Mouse (Mus musculus) skeletal muscle tissue, adult 2 months (tissue): Measurements from ENCODE around the gene Mycbpap.

Experiments
- DNase-seq: peaks from one replicate; pipeline ENCODE4 v3.0.0-alpha.2; 2012; ENCODE audit warnings: low read depth, low spot score

Mycbpap gene

GRCm38 (mm10) chr11:94533171-94533570 is 11.6 kb upstream of the Mycbpap start:
- DNase-seq, result no peak

- DNase-seq, result no peak
Observed at GRCm38 (mm10) chr11:94528879-94529278, 7.3 kb upstream of the Mycbpap start.

DNA sequence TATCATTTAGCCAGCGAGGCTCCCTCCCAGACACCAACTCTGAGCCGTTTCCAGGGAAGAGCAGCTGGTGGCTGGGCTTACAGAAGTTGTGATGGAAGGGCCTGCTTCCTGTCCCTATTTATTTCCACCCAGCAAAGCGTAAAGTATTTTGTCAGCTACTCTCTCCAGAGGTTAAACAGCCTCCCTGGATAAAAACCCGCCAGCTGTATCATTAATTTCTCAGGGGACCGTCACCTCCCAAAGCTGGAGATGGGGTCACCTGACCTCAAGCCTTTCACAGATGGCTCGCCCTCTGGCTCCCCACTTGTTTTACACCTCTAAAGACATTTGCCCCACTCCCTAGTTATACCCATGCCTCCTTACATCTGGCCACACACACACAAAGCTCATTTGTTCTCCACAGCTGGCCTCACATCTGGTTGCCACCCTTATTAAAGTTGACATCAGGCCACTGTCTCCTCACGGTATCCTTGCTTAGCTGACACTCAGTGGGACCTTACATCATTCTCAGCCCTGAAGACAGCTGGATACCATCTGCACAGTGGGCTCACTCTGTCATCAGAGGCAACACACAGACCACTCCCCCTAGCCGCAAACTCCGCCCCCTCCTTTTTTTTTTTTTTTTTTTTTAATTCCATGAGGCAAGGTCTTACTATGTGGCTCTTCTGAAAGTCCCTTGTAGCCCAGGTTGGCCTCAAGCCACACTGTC is 4.8 kb upstream of the Mycbpap start:
- DNase-seq, result no peak

- no peak for DNase-seq
Observed at GRCm38 (mm10) chr11:94513452-94513851, 8.1 kb downstream of the Mycbpap start.

GRCm38 (mm10) chr11:94508976-94509375 is 12.6 kb downstream of the Mycbpap start:
- DNase-seq, result no peak

GRCm38 (mm10) chr11:94501482-94501881 is 20.1 kb downstream of the Mycbpap start:
- DNase-seq, result no peak

DNA sequence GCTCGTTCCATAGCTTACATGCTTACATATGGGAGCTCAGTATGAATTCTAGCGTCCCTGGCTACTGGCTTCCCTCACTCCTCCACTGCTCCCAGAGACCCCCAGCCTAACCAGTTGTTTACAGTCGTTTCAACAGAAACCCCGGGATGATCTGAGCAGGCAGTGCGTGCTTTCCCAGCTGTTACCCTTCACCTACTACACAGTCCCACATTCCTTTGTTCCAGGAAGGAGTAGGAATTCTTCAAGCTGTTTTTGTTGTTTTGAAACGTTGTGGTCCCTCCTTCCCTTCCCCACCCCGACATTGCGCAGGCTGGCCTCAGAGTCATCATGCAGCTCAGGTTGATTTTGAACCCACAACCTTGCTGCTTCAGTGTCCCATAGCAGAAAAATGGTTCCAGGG is 21.2 kb downstream of the Mycbpap start:
- DNase-seq, result no peak

DNA sequence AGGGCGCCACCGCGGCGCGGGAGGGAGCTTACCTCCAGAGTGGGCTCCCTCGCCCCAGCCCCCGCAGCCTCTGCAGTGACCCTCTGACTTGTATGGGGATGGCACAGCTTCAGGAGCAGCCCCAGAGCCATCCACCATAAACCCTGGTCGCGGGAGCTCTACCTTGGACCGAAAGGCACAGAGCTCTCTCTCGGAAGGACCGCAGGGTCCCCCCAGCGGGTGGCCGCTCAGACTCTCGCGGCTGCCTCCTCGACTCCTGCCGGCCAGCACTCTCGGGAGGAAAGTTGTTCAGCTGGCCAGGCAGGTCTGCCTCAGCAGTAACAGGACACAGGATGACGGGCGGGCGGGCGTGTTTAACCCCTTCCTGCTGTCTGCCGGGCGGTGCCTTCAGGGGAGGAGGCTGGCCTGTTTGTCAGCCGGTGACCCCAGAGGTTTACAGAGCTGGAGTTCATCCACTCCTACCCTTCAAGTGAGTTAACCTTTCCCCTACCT is 21.8 kb downstream of the Mycbpap start, which contains the start of gene Epn3:
Epn3 (minus strand) TSS at position 314 of the 492 bp plus-strand sequence.
- DNase-seq, result no peak

GRCm38 (mm10) chr11:94499035-94499434 is 22.5 kb downstream of the Mycbpap start:
- no peak for DNase-seq

DNA sequence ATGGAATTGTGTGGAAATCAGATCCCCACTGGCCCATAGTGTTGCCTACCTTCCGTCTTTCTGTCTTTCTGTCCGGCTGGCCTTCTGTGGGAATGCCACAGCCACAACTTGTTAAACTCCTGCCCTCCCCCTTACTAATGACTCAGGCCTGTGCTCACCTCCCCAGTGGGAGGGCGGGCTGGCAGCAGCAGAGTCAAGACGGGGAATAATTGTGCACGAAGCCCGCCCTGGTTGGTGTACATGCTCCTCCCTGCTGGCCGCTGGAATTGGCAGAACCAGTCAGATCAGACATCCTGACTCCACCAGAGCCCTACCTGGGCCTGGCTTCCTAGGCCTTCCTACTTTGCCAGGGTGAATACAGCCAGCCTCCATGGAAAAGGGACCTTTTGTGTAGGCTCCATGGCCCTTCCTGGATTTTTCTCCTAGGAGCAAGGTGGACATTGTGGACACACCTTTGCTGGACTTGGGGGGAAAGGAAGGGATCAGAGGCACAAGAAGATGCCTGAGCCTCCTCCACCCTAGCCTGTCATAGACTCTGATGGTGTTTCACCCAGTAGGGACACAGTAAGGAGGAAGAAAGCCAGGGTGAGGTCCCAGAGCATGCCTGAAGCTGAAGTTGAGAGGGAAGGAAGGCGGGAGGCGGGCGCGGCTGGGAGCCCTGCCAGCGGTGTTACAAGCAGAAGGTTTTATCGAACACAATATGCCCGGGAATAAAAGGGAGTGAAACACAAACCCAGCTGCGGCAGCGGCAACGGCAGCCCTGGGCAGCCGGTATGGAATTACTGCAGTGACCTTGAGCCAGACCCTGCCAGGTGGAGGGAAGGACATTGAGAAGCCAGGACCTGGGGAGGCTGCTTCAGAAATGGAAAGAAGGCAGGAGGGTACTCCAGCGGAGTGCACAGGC is 23.2 kb downstream of the Mycbpap start:
- DNase-seq, result no peak

- no peak for DNase-seq
Observed at GRCm38 (mm10) chr11:94495415-94495814, 26.1 kb downstream of the Mycbpap start.

GRCm38 (mm10) chr11:94491749-94492099 is 29.8 kb downstream of the Mycbpap start:
- DNase-seq, result no peak

DNA sequence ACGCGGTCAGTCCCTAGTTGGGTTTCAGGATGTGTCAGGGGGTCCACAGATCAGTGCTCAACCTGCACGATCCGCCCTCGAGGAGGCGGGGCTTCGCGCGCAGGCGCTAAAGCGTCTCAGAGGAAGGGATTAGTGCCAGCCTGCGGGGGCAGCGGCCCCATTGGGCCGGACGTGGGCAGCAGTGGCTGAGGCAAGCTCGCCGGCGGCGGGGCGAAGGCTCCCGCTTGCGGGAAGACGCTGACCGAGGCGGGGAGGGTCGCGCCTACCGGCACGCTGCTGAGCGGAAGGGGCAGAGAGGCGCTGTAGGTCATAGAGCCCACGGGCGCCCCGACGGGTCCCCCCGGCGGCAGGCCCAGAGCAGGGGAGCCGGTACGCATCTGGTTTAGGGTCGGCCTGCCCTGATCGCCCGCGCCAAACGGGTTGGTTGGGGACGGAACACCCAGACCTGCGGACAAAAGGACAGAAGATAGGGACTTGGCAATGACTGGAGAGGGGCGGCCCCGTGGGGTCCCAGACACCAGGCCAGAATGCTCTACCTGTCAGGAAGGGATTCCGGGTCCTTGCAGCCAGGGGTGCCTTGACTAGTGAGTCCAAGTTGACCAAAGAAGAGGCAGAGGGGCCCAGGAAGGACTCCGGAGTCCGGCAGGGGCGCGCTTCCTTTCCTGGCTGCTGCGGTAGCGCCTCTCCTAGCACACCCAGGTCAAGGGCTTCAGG is 30.4 kb downstream of the Mycbpap start:
- DNase-seq, result no peak

DNA sequence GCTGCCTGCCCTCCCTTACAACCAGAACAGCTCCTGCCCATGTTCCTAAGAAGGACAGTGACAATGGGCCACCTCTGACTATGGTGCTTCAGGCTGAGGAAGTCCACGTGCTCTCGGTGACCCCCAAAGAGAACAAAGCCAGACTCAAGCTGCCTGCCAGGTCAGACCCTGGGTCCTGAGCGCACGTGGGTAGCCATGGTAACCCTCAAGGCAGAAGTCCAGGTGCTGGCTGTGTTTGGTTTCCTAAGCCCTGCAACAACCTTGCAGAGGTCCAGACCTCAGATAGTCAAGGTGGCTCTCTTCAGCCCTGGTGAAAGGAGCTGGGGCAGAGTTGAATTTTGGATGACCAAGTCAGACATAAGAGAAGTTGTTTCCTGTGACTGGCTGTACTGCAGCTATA is 31.8 kb downstream of the Mycbpap start:
- no peak for DNase-seq

GRCm38 (mm10) chr11:94488767-94489533 is 32.6 kb downstream of the Mycbpap start:
- DNase-seq, result no peak

DNA sequence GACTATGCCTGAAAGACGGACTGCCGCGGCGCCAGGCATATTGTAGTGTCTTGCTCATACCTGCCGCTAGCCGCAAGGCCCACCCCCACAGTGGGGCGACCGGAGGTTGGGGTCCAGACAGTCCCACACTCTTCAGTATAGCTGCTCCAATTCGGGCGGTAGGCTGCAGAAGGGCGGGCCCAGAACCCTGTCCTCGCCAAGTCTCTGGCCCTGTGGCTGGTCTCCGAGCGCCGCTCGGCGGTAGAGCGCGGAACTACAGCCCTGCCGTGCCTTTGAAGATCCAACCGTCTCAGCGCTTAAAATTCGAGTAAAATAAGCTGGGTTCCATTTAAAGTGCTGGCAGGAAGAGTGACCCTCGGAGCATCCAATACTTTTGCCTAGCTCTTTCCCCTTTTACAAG is 35.5 kb downstream of the Mycbpap start, which contains the start of gene Spata20:
Spata20 (minus strand) TSS at position 179 of the 400 bp plus-strand sequence.
- DNase-seq, result peak; percentile 30

GRCm38 (mm10) chr11:94485223-94485622 is 36.3 kb downstream of the Mycbpap start:
- no peak for DNase-seq

GRCm38 (mm10) chr11:94484636-94485035 is 36.9 kb downstream of the Mycbpap start:
- no peak for DNase-seq

DNA sequence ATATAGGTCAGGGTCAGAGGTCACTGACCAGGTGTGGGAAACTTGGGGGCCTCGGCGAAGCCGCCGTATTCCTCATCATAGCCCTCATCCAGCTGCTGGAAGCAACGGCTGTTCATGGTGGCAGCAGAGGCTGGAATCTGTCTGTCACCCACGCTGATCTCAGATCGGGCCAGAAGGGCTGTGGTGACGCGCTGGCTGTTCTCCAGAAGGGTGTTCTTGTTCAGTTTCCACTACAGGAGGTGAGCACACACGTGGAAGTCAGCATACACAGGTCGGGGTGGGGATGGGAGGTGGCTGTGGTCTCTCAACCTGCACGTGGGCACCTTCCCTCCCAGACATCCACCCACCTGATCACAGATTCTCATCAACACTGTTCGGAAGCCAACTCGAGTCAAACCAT is 37.6 kb downstream of the Mycbpap start:
- DNase-seq, result no peak

- DNase-seq, result no peak
Observed at GRCm38 (mm10) chr11:94483436-94483835, 38.1 kb downstream of the Mycbpap start.

GRCm38 (mm10) chr11:94482738-94483137 is 38.8 kb downstream of the Mycbpap start:
- DNase-seq, result no peak
